Mouse (Mus musculus) mouse embryonic stem cell (cell line): ENCODE results near the gene Mbd6.
"Not testable (repeated sequence)": the region's sequence is repeated elsewhere in the genome, so short reads cannot be mapped to it uniquely, and the experiment has no call there.

Source experiments
- in situ Hi-C, 2 experiments: fragments of 300-500 bp; cut with MboI; formaldehyde crosslinking; loops; 1 replicate in 1 of 2; 3 replicates in 1 of 2; pipeline ENCODE4 v1.14.3; 2019 to 2020; ENCODE audit warnings: low sequenced_read_pairs in 2 of 2, low pct_unique_long_range_greater_than_20kb in 1 of 2, mixed read lengths in 1 of 2; ENCODE audit not compliant: unreplicated experiment in 1 of 2

Mbd6 gene

GRCm38 (mm10) chr10:127318009-127318408, 29.2 kb upstream of the Mbd6 start:
- in situ Hi-C loops, result no loop called here

- in situ Hi-C loops, result no loop called here
Measured at GRCm38 (mm10) chr10:127317277-127317676, 28.5 kb upstream of the Mbd6 start.

DNA sequence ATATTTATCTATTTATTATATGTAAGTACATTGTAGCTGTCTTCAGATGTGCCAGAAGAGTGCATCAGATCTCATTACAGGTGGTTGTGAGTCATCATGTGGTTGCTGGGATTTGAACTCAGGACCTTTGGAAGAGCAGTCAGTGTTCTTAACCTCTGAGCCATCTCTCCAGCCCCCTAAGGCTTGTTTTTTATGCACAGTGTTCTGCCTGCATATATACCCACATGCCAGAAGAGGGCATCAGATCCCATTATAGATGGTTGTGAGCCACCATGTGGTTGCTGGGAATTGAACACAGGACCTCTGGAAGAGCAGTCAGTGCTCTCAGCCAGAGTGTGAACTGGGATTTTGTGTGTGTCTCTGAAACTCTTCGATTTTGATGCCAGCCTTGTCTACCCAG, 26.1 kb upstream of the Mbd6 start:
- in situ Hi-C loops, result not testable (repeated sequence)

GRCm38 (mm10) chr10:127313516-127313915, 24.7 kb upstream of the Mbd6 start:
- in situ Hi-C loops, result not testable (repeated sequence)

DNA sequence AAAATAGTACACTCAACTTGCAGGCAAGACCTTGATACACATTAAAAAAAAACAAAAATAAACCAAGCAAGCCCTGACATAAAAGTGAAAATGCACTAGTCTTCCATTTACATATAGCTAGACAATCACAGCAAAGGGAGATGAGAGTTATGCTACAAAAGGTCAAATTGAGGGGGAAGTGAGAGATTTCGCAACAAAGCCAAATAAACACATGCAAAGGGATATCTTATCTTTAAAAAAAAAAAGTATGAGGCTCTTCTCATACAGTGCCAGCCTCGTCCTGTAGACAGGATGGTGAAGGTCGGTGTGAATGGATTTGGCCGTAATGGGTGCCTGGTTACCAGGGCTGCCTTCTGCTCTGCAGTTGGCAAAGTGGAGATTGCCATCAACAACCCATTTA, 24.0 kb upstream of the Mbd6 start:
- in situ Hi-C loops, result no loop called here

DNA sequence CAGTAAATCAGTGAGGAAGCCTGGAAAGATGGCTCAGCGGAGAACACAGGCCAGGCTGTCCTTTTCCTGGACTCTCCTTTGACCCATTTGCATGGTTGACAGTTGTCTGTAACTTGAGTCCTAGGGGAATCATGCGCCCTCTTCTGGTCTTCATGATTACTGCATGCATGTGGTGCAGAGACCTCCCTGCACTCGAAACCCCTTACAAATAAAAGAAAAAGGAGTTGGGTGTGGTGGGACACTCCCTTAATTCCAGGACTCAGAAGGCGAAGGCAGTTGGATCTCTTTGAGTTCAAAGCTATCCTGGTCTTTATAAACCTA, 23.5 kb upstream of the Mbd6 start:
- in situ Hi-C loops, result no loop called here

- in situ Hi-C loops, result no loop called here
Measured at GRCm38 (mm10) chr10:127311476-127312355, 22.9 kb upstream of the Mbd6 start, which contains the start of gene Mars. Gene Mars, minus strand, starts transcription at chr10:127311786.

- in situ Hi-C loops, result no loop called here
Measured at GRCm38 (mm10) chr10:127310523-127311475, 22.0 kb upstream of the Mbd6 start.

DNA sequence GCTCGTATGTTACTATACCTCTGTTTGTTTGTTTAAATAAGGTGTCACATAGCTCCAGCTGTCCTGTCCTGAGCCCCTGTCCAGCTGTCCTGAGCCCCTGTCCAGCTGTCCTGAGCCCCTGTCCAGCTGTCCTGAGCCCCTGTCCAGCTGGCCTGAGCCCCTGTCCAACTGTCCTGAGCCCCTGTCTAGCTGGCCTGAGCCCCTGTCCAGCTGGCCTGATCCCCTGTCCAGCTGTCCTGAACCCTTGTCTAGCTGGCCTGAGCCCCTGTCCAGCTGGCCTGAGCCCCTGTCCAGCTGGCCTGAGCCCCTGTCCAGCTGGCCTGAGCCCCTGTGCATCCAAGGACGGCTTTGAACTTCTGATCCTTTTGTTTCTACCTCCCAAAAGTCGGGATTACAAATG, 20.3 kb upstream of the Mbd6 start:
- in situ Hi-C loops, result not testable (repeated sequence)

DNA sequence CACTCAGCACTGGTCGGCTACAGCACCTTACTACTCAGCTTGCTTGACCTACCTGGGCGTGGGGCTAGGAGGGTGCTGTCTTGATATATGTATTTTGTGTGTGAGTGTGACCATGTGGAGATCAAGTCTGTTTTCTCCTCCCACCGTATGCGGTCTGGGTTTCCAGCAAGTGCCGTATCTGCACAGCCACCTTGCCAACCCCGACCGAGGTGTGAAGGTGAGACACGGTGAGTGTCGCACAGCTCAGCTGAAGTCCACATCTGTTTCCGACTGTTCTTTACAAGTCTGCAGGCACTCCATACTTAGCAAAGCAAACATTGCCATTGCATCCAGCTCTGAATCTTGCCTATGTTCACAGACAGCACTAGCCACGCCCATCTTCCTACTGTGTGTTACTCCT, 14.3 kb upstream of the Mbd6 start:
- in situ Hi-C loops, result no loop called here

DNA sequence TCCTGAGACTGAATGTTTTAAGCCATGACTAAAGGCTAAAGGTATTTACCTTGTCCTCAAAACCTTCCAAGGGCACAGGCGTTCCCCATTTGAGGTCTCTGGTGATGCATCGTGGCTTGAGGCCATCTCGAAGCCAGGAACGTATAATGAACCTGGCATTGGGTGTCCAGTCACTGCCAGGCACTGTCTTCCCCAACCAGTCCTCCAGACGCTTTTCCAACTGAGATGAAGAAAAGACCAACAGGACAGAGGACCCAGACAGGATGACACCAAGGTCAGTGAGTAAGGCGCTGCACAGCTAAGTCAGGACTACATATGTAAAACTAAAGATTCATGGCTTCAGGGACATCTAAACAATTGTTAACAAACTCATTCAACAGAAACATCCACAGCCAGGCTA, 11.5 kb upstream of the Mbd6 start:
- in situ Hi-C loops, result no loop called here

DNA sequence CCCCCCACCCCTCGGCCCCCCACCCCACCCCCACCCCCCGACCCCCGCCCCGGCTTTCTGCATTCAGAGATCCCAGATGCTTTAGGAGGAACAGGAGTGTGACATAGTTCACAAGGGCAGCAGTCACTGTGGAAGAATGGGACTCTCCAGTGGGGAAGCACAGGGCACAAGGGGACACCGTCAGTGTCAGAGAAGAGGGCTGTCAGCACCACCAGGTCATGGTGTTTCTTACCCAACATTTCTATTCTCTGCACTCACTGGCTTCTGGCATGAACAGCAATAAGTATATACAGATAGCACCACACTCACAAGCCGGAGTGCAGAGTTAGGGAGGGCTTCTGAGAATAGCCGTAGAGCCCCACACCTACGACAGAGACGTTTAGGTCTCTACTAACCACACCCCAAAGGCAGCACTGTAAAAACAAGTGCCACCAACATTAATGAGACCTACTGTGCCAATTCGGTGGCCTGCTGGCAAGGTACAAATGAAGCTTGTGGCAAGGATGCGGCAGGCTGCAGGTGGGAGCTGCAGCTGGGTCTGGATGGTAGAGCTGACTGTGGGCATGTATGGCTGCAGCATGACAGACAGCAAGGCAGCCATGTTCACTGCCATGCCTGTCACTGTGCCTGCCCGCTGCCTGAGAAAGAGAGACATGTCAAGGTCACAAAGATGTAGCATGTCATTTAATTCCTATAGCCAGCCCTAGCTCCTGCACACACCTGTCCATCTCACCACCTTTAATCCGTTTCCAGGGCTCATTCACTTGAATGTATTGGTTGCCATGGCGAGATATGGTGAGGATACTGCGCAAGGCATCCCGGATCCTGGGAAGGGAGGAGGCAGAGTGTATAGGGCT, 8.4 kb upstream of the Mbd6 start:
- in situ Hi-C loops, result no loop called here

GRCm38 (mm10) chr10:127295986-127296794, 7.4 kb upstream of the Mbd6 start:
- in situ Hi-C loops, result no loop called here

GRCm38 (mm10) chr10:127294895-127295510, 6.2 kb upstream of the Mbd6 start:
- in situ Hi-C loops, result no loop called here

- in situ Hi-C loops, result no loop called here
Measured at GRCm38 (mm10) chr10:127293590-127294113, 4.8 kb upstream of the Mbd6 start.

DNA sequence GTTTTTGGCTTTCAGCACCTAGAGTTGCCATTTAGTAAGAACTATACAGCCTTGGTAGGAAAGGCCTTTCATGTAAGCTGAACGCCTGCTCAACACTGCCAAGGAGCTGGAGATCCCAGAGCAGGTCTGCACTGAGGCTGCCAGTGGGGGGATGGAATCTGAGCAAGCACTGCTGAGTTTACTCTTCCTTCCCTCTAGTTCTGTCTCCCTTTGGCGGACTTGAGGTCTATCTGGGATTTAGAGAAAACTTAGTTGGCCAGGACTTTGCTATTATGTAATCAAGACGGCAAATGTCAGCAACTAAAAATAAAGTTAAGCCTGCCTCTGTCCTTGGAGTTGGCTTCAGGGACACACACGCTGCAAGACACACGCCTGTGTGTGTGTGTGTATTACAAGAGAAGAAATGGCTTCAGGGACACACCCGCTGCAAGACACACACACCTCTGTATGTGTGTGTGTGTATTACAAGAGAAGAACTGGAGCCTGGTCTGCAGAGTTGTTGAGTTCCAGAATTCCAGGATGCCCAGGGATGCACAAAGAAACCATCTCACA, 4.2 kb upstream of the Mbd6 start:
- in situ Hi-C loops, result no loop called here
